Mouse (Mus musculus): ENCODE data around the gene Bmi1.

Bmi1 gene

DNA sequence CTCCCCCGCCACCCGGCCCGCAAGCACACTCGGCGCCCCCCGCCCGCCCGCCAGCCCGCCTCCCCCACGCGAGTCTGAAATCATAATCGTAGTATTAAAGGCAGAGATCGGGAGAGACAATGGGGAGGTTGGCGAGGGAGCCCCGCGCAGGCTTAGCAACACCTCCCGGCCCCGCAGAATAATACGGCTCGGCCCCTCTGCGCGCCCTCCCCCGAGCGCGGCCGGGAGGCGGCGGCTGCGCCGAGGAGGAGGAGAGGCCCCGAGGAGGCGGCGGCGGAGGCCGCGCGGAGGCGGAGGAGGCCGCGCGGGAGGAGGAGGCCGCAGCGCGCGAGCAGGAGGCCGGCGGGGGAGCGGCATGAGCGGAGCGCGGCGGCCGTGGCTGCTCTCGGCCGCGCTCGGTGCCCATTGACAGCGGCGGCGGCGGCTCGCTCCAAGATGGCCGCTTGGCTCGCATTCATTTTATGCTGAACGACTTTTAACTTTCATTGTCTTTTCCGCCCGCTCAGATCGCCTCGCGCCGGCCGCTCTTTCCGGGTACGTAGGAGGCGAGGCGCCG is at the start of gene Bmi1:
Bmi1 (plus strand) TSS at position 83 of the 556 bp plus-strand sequence.
- peak in 1 of 2 experiments; percentile 23 for DNase-seq (ENCODE audit: low spot score in 2 of 2)

DNA sequence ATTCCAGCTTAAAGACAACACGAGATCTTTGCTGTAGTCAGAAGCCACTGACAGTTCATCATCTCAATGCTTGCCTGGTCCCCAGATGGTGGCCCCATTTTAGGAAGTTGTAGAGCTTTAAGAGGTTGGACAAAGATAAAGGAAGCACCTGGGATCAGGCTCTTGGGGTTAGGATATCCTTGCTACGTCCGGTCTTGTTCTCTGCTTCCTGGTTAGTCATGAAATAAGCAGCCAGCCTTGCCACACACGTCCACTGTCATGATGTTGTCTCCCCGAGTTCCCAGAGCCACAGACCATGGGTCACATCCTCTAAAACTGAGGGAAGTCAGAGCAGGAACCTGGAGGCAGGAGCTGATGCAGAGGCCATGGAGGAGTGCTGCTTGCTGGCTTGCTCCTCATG is 46.3 kb upstream of the Bmi1 start:
- DNase-seq (ENCODE audit: low spot score in 2 of 2): no peak

DNA sequence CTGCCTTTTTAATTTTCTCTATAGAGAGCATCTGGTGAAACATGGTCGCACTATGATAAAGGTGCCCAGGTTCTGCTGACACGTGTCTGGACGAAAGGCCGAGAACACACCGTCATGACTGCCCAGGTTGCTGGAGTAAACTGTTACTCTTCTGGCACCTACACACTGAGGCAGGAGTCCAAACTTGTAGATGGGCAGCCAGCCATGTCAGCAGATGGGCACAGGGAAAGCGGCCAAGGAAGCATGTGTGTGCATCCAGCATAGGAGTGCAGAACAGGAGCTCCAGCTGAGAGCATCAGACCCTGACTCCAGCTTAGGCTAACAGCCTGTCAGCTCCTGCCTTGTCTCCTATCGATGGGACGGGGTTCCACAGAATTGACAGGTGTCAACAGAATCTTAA is 41.8 kb upstream of the Bmi1 start:
- no peak for DNase-seq (ENCODE audit: low spot score in 2 of 2)

DNA sequence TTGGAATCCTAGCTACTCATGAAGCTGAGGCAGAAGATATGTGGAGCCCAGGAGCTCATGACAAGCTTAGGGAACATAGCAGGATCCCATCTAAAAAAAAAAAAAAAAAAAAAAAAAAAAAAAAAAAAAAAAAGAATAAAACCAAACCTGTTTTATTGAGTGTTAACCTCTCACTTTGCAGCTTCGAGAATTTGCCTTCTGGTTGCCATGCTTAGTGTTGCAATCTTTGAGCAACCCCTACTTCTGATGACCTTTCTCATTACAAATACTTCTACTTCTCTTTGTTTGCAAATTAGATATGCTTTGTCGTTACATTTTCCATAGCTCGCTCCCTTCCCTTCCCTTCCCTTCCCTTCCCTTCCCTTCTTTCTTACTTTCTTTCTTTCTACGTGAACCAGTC is 28.3 kb upstream of the Bmi1 start:
- no peak for DNase-seq (ENCODE audit: low spot score in 2 of 2)

DNA sequence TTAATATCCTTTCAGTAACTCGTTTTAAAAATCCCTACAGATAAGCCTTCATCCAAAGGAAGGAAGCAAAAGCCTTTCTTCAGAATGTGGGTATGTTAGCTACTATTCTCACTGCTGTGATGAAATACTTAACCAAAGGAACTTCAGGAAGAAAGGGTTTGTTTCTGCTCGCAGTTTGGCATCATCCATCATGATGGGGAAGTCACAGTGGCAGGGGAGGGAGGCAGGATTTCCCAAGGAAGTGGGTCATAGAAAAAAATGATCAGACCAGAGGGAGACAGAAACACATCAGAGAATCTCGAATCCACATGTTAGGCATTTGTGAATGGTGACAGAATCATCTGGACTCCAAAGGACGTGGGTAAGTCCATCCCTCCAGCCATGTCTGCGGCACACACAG is 22.0 kb upstream of the Bmi1 start:
- DNase-seq (ENCODE audit: low spot score in 2 of 2): no peak

DNA sequence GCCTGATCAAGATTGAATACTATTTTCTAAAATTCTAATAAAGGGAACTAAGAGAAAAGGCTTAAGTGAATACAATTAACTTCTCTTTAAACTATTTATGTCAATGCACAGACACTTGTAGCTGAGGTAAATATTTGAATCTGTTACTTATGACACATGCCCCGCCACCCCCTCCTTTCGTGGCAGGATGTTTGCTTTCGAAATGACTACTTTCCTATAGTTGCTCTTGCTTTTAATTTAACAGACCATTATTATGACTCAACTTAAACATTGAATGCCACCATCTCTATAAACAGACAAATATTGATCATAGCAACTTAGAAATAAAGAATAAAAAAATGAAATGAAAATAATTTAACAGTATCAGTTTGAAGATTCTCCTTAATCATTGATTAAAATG is 12.8 kb upstream of the Bmi1 start:
- DNase-seq (ENCODE audit: low spot score in 2 of 2): no peak

DNA sequence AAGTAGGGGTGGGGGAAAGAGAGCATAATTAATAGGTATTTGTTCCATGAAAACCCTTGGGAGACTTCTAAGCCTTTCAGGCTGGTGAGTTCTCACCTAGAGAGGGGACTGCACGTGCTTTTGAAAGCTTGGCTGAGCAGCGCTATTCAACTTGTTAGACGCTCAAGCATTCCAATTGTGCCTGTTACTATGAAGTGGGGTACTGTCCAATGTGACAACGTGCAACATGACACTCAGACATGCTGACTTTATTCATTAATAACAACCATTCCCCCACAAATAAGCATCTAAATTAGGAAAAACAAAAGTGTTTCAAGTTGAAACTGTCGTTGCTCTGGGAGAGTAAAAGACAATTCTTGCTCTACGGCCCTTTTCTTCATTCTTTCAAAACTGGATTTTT is 5.8 kb upstream of the Bmi1 start:
- DNase-seq (ENCODE audit: low spot score in 2 of 2): no peak

DNA sequence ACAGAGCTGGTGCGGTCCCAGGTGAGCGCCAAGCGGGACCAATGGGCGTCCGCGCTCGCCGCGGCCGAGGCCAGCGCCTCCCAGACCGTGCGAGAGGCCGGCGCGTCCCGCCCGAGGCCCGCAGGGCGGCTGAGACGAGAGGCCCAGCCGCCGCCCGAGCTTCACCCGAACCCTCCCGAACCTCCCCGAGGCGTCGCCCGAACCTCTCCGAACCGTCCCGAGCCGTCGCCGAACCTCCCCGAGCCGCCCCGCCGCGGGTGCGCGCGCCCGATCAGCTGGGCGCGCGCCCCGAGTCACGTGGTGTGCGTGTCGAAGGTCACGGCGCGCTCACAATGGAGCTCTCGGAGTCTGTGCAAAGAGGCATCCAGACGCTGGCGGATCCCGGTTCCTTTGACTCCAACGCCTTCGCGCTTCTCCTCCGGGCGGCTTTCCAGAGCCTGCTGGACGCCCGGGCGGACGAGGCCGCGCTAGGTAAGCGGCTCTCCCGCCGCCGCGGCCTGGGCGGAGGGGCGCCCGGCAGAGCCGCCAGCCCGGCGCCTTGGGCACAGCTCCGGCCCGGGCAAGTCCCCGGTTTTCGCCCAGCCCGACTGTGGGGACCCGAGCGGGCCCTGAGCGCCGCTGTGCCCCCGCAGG is 4.6 kb upstream of the Bmi1 start, which contains the start of gene Commd3:
Commd3 (plus strand) TSS at position 252 of the 633 bp plus-strand sequence.
- peak; percentile 86 to 92 for DNase-seq (ENCODE audit: low spot score in 2 of 2)

DNA sequence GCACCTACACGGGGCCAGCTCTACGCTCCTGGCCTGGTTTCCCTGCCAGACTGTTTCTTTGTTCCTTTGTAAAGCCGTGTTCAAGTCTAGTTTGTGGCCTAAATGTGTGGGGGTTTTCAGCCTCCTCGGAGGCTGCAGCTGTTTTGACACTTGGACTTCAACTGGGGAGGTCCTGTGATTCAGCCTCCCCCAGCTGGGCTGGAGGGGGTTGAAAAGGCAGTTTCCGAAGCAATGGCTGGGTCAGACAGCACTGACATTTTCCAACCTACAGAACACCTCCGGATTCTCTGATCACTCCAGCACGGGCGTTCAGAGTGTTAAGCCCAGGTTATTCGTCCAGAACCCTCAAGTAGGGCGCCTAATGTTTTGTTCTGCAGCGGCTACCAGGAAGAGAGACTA is 4.1 kb upstream of the Bmi1 start:
- no peak for DNase-seq (ENCODE audit: low spot score in 2 of 2)

DNA sequence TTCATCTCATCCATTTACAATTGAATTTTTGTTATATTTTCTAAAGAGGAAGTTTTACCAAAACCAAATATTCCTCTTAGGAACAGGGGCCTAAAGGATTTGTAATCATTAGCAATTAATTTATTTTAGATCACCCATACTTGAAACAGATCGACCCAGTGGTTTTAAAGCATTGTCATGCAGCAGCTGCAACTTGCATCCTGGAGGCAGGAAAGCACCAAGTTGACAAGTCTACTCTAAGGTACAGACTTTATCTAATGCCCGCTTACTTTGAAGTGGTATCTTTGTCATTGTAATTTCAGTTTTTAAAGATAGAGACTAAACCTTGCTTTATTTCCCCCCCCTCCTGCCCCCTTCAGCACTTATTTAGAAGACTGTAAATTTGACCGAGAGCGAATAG is 3.1 kb upstream of the Bmi1 start:
- no peak for DNase-seq (ENCODE audit: low spot score in 2 of 2)

DNA sequence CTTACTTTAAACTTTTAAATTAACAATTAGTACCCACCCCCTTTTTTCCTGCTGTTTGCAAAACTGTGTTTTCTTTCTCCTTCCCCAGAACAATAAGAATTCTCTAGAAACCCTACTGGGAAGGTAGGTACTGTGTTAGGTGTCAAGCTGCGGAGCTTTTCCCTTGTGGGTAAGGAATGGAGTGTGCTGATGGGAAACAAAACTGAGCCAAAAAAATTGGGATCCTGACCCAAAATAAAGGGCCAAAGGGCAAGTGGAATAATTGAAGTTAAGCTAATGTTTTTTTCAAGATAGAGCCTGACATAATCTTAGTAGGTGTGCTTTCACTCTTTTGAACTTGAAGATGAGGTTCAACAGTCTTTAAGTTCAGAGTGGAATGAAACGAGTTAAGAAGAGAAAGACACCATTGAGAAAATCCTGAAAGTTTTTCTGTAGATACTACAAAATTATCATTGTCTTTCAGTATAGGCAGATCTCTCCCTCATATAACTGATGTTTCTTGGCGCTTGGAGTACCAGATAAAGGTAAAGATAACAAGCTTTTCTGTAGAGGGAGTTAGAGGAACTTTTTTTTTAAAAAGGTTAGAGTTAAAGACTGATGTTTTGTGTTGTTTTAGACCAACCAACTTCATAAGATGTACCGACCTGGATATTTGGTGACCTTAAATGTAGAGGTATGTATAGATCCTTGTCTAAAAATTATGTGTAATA is 2.5 kb upstream of the Bmi1 start:
- DNase-seq (ENCODE audit: low spot score in 2 of 2): no peak

DNA sequence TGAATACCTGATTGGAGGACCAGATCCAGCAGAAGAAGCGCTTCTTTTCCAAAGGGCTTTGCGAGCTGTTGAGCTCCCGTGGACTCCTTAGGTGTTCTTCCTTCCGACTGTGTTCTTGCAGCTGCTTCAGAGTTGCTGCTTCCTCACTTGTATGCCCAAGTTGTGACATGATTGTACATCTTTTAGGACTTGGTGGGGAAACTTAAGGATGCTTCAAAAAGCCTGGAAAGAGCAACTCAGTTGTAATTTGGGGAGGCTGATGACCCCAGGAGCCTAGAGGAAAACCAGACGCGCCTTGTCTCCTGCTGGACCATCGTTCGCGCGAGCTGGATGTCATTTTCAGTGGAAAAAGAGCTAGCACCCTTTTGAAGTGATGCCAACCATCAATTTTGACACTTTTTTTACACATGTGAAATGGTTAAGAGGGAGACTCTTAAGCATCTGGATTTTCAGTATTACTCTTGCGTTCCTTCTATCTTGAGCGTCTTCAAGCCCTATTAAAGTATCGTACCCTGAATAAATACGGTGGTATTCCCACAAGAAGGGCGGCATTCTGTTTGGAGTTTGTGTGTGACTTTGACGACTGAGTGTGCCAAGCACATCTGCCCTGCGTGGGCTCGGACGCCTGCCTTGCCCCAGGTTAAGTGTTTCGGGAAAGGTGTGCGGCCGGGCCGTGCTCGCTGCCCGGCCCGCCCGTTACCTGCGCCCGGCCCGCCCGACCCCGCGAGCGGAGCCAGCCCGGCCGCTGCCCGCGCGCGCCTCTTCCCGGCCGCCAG is 949 bp upstream of the Bmi1 start:
- DNase-seq (ENCODE audit: low spot score in 2 of 2): no peak

DNA sequence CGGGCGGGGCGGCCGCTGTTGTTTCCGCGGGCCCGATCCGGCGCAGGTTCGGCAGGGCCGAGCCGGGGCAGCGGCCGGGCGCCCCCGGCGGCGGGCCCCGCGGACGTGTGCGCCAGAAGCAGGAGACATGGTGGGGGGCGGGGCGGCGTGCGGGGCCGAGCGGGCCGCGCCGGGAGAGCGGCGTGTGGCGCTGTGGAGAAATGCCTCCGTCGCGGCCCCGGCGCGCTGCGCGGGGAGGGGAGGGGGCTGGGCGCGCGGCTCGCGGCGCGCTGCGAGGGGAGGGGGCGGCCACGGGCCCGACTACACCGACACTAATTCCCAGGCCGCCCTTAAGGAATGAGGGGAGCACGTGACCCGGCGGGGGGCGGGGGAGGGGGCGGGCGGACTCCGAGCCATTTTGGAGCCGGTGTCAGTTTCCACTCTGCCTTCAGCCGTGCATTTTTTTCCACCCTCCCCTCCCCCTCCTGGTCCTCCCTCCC is 322 bp upstream of the Bmi1 start:
- peak in 1 of 2 experiments; percentile 18 for DNase-seq (ENCODE audit: low spot score in 2 of 2)

DNA sequence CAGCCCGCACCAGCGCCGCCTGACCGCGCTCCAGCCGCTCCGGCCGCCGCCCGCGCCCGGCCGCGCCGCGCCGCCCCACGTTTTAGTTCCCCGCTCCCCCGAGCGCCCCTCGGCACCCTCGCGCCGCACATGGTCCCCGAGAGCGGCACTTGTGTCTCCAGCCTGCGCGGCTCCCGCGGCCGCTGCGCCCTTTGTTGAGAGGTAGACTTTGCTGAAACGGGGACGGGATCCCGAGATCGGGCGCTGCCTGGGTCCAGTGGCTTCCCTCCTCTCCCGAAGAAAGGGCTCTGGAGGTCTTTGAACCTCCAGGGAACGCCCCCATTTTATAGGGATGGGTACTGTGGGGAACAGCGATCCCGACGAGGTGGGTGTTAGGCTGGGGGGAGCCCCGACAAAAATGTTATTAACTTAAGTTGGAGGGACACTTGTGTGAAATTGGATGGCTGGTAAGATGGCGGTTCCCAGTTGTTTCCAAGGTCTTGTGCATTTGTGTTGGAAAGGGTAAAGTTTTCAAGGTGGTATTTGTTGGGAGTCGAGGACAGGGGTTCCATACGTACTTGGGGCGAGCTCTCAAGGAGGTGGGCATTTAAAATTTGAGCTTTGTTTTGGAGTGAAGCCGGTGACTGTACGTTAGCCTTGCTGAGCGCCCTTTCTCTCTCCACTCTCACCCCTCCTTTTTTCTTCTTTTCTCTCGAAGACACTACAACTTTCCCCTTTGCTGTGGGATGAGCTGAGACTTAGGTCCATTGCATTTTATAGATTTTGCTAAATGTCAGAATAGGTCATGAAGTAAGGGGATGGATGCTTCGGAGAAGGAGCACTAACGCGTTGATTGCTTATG is 1.0 kb downstream of the Bmi1 start:
- peak in 1 of 2 experiments; percentile 14 for DNase-seq (ENCODE audit: low spot score in 2 of 2)

DNA sequence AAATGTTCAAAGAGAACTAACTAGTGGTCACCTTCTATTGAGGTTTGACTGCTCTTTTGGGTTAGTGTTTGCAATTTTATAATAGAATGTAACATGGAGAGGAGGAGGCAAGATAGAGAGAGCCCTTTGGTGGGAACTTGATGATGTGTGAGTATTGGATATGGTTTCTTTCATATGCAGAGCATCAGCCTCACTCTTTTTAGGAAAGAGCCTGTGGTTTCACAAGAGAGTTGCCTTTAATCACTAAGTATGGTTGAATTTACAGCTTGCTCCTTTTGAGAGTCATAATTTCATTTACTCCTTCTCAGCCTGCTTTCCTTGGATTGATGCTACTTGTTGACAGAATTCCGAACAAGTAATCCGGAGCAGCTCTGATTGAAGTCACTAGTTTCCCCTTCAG is 2.9 kb downstream of the Bmi1 start:
- DNase-seq (ENCODE audit: low spot score in 2 of 2): no peak

DNA sequence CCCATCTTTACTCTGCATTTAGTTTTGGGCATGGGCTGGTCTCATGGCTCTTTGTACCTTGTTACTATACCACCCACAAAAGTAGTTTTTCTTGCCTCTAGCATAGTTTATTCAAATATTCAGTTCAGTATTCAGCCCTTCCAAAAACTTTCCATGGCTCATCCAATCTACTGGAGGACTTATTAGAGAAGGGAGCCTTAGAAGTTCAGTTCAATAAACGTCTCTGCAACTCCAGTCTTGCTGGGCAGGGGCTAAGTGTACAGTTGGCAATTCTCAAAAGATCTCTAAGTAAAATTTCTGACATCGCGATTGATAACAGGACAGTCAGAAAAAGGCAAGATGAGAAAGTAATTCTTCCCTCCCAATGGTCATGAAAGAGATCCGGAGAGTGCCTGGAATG is 3.7 kb downstream of the Bmi1 start:
- DNase-seq (ENCODE audit: low spot score in 2 of 2): no peak

DNA sequence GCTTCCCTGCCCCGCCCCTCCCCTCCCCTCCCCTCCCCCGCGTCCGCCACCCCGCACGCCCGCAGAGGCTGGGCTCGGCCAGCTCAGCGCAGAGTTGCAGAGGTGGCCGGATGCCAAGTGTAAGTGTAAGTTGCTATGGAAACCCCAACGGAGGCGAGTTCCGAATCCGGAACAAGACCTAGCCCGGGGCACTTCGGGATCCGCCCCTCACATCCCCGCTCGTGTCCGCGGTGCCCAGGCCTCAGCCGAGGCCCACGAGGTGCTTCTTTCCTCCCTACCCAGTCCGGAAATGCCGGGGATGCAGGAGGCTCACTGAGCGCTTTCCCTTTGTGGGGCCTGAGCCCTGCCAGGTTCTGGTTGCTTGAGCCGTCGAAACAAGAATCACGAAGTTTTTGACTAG is 4.1 kb downstream of the Bmi1 start:
- peak in 1 of 2 experiments; percentile 12 for DNase-seq (ENCODE audit: low spot score in 2 of 2)

DNA sequence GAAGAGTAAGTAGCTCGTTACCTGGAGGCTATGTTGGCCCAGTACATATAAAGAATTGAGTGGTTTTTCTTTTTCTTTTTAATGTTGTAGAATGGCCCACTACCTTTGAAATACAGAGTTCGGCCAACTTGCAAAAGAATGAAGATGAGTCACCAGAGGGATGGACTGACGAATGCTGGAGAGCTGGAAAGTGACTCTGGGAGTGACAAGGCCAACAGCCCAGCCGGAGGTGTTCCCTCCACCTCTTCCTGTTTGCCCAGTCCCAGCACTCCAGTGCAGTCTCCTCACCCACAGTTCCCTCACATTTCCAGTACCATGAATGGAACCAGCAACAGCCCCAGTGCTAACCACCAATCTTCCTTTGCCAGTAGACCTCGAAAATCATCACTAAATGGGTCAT is 7.2 kb downstream of the Bmi1 start:
- no peak for DNase-seq (ENCODE audit: low spot score in 2 of 2)

DNA sequence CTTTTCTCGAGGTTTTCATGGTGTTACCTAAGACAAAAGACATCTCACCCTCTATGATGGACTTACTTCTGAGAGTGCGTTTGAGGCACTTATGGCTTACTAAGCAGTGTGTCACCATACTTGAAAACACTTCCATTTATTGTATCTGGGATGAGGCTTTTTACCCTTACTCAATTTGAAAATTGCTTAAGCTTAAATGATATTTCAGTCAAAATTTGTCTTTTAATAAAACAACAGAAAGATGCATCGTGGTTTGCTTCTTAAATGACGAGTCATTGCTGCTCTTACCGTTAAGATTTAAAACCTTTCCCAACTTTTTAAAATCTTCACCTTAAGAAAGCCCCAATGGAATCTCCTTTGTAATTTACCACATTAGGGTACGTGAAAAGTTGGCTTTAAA is 9.6 kb downstream of the Bmi1 start:
- DNase-seq (ENCODE audit: low spot score in 2 of 2): no peak

DNA sequence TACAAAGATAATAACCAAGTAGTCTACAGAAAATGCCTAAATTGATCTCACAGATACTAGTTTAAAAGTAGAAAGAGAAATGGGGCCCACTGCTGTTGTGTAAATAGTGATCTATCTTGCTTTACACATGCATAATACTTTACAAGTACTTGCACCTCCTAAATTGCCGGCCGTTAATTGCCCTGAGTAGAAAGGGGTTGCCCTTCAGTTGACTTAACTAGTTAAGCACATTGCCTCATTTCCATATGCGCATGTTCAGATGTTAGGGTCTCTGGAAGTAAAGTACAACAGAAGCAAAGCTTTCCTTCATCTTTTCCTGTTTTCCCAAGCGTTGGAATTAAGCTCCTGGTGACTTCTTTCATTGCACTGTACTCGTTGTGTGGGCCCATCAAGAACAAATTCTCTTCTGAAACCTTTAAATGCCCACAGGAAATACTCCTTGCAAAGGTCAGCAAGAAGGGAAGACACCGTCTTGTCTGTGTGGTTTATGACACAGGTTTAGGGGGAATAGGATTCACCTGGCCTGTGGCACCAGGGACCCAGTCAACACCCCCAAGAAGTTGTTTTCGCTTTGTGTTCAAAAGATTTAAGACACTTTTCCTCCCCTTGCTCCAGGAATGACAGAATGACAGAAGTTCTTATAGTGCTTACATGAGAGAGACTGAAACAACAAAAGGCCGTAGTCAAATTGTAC is 10.2 kb downstream of the Bmi1 start:
- no peak for DNase-seq (ENCODE audit: low spot score in 2 of 2)

DNA sequence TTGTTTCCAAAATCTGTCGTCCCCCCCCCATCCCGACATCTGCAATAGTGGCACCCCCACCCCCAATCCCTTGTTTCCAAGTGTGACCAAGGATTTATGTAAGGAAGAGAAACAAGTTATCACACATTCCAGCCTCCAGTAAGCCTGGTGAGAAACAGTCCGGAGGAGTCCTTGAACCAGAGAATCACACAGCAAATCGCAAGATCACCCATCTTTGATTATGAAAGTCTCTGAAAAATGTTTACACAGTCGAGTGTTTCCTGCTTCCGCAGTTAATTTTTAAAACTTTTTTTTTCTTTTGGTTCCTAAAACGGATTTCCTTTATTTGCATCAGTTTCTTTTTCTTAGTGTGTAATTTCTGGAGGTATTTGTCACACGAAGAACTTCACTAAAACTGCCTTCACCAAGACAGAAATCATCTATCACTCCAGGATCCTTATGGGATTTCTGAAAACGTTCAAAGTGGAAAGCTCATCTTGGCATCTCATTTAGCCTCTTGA is 10.9 kb downstream of the Bmi1 start:
- no peak for DNase-seq (ENCODE audit: low spot score in 2 of 2)
